Mouse (Mus musculus) ZHBTc4 (cell line): ENCODE measurements at regions not wholly inside any gene's neighbourhood (a gene's known extent, or its start where the extent isn't known, plus 50 kb on each side); places are given as distances from the start of the nearest gene placed in this dataset.

Experiments used
- DNase-seq: peaks from one replicate; pipeline ENCODE4 v3.0.0-alpha.2; 2011; ENCODE audit warnings: low read depth, low spot score

DNA sequence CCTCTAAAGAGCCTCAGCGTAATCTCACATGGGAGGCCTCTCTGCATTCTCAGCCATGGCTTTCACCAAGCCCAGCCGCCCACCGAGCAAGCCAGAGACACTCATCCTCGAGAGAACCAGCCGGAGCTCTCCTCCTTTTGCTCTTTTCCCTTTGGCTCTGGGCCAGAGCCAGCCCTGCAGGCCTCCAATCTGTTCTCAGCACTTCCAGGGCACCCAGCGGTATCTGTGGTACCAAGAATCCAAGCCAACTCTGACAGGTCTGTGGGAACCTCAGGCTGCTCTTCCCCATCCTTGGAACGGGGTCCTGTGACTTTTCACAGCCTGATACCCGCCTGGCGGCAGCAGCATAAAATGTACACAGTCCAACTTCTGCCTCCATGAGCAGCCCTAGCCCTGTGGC lies 58.7 kb upstream of the Lnp1 start:
- DNase-seq, result peak; percentile 13
